ENCODE assay signal across 8 mouse cellular contexts in genomic region chr16:32660557-32661321, GRCm38 (mm10). TPM values are rescaled to one million over a fixed set of nuclear protein-coding genes. Genes with fewer than 3 reads are reported as not detected.
A peak's percentile ranks its signal among the peaks of the same experiment; 100 is the strongest.
DNase-seq lines count a peak whose midpoint lies in the region; ATAC-seq and TF ChIP-seq lines count a peak whose summit lies in the region.

No protein-coding gene starts in this region.

- peak; percentile 68 for ATAC-seq in forebrain, embryonic 16.5 days
- ATAC-seq in lung, embryonic 15.5 days (ENCODE audit: borderline replicate concordance, extremely low read depth, low FRiP score, low TSS enrichment): peak; percentile 86

- peak overlapping the region; percentile 55 for H3K4me3 ChIP-seq in brown adipose tissue, adult 24 weeks (ENCODE audit: insufficient read depth, low read depth, low read length)
- H3K4me3 ChIP-seq in forebrain, embryonic 16.5 days (replicated peaks; ENCODE audit: low read length): peak overlapping the region; percentile 10
- H3K4me3 ChIP-seq in layer of hippocampus, adult 2 months: peak overlapping the region; percentile 48
- peak overlapping the region; percentile 37 for H3K4me3 ChIP-seq in lung, embryonic 15.5 days

- no peaks in the 10 kb centered on the region for H3K36me3 ChIP-seq in forebrain, embryonic 16.5 days (ENCODE audit: control insufficient read depth, insufficient read depth)
- H3K36me3 ChIP-seq in lung, embryonic 15.5 days: no peaks in the 10 kb centered on the region

- TF ChIP-seq CTCF in layer of hippocampus, adult 2 months (conservative IDR thresholded peaks at IDR 0.05): no peak

- H3K9me3 ChIP-seq in forebrain, embryonic 16.5 days (ENCODE audit: control insufficient read depth, low read length): no peaks in the 10 kb centered on the region
- H3K9me3 ChIP-seq in lung, embryonic 15.5 days: no peaks in the 10 kb centered on the region

- DNase-seq in Muller cell, postnatal 12 days (ENCODE audit: inconsistent ontology term): peak; percentile 88
- DNase-seq in heart, postnatal 4 days: peak; percentile 84
- peak; percentile 72 to 79 for DNase-seq in layer of hippocampus, adult 2 months (ENCODE audit: low spot score in 2 of 2)
- DNase-seq in right cerebral cortex, postnatal 4 days: peak; percentile 75
- no peak for DNase-seq in B cell, adult 2 months

- peak overlapping the region; percentile 54 for H3K27ac ChIP-seq in brown adipose tissue, adult 24 weeks (replicated peaks; ENCODE audit: low read depth, low read length)
- peak overlapping the region; percentile 88 for H3K27ac ChIP-seq in forebrain, embryonic 16.5 days (ENCODE audit: low read length)
- H3K27ac ChIP-seq in layer of hippocampus, adult 2 months: peak overlapping the region; percentile 88
- H3K27ac ChIP-seq in lung, embryonic 15.5 days: peak overlapping the region; percentile 98

- 7% methylated on average over 10 of the region's 10 CpGs for WGBS in forebrain, embryonic 16.5 days
- 13% methylated on average over 10 of the region's 10 CpGs for WGBS in lung, embryonic 15.5 days

- H3K4me2 ChIP-seq in forebrain, embryonic 16.5 days (ENCODE audit: low read length): peak overlapping the region; percentile 36
- H3K4me2 ChIP-seq in lung, embryonic 15.5 days: peak overlapping the region; percentile 65

- peak overlapping the region; percentile 54 for H3K9ac ChIP-seq in forebrain, embryonic 16.5 days (replicated peaks; ENCODE audit: low read depth, low read length)
- peak overlapping the region; percentile 41 for H3K9ac ChIP-seq in lung, embryonic 15.5 days

- H3K27me3 ChIP-seq in forebrain, embryonic 16.5 days (replicated peaks; ENCODE audit: control insufficient read depth, insufficient read depth, low read length): no peaks in the 10 kb centered on the region
- no peaks in the 10 kb centered on the region for H3K27me3 ChIP-seq in lung, embryonic 15.5 days

- H3K4me1 ChIP-seq in brown adipose tissue, adult 24 weeks (ENCODE audit: control insufficient read depth, insufficient read depth, insufficient read length, low read length): peaks cover 28% of the 10 kb centered on the region
- H3K4me1 ChIP-seq in forebrain, embryonic 16.5 days (replicated peaks; ENCODE audit: control insufficient read depth, insufficient read depth, low read length): peaks cover 62% of the 10 kb centered on the region
- peaks cover 96% of the 10 kb centered on the region for H3K4me1 ChIP-seq in lung, embryonic 15.5 days

RNA-seq across cellular contexts. Expression of gene Tnk2, which starts 17.1 kb away (rescaled TPM):
- 18.7 and 24.1 TPM in 2 replicates for polyA plus RNA-seq in brown adipose tissue, adult 24 weeks (2012; ENCODE audit: insufficient read depth, insufficient read length, missing spikeins)
- polyA plus RNA-seq in forebrain, embryonic 16.5 days (2015; fragmentation: Nextera tagmentation; extraction: Ambion mirVana): 15.0 and 21.9 TPM in 2 replicates
- total RNA-seq in heart, postnatal 4 days (2021): 10 to 100 TPM; 38.4 to 49.9 TPM
- 100 to 1,000 TPM; 210 to 212 TPM for total RNA-seq in layer of hippocampus, adult 2 months (2021)
- polyA plus RNA-seq in lung, embryonic 15.5 days (2015; fragmentation: Nextera tagmentation; extraction: Ambion mirVana): 17.2 and 17.6 TPM in 2 replicates

RNA-seq across cellular contexts. Expression of gene Tfrc, which starts 52.0 kb away (rescaled TPM):
- polyA plus RNA-seq in brown adipose tissue, adult 24 weeks (2012; ENCODE audit: insufficient read depth, insufficient read length, missing spikeins): 13.7 and 27.0 TPM in 2 replicates
- polyA plus RNA-seq in forebrain, embryonic 16.5 days (2015; fragmentation: Nextera tagmentation; extraction: Ambion mirVana): 33.7 and 37.5 TPM in 2 replicates
- 100 to 1,000 TPM; 139 to 148 TPM for total RNA-seq in heart, postnatal 4 days (2021)
- 10 to 100 TPM; 70.3 to 72.3 TPM for total RNA-seq in layer of hippocampus, adult 2 months (2021)
- 50.5 and 53.8 TPM in 2 replicates for polyA plus RNA-seq in lung, embryonic 15.5 days (2015; fragmentation: Nextera tagmentation; extraction: Ambion mirVana)

Comparison
In these comparisons a context has a peak if more than half of its experiments do, and no peak if none do; other contexts are left out.
1. DNase-seq: peak in Muller cell, postnatal 12 days (single experiment), heart, postnatal 4 days (single experiment), layer of hippocampus, adult 2 months (2 of 2) and right cerebral cortex, postnatal 4 days (single experiment); none in B cell, adult 2 months (0 of 2).
2. Peak in every context shown above with its lines, with median percentiles within 50 percentile points of each other: H3K27ac ChIP-seq and H3K4me3 ChIP-seq.